Mouse (Mus musculus): ENCODE data around the gene Pfas. TPM values are rescaled to one million over a fixed set of nuclear protein-coding genes. Genes with fewer than 3 reads are reported as not detected.

Pfas gene
- polyA plus RNA-seq (2014; fragmentation: Illumina TruSeq; extraction: RNeasy Lipid Tissue Mini Kit (QIAGEN cat#74804); ENCODE audit: low read depth, low replicate concordance), result 8.0 TPM

GRCm38 (mm10) chr11:69008182-69009121 lies at the start of gene Pfas:
Gene Pfas, minus strand, starts transcription at chr11:69008460.

GRCm38 (mm10) chr11:69045531-69046394 lies 37.5 kb upstream of the Pfas start, which contains the start of gene Aurkb:
Gene Aurkb, plus strand, starts transcription at chr11:69045647.

GRCm38 (mm10) chr11:69015644-69016441 lies 7.6 kb upstream of the Pfas start, which contains the start of gene Ctc1:
Gene Ctc1, plus strand, starts transcription at chr11:69015911.

GRCm38 (mm10) chr11:68975085-68975484 lies 33.2 kb downstream of the Pfas start, which contains the start of gene Rangrf:
Gene Rangrf, minus strand, starts transcription at chr11:68975185.

GRCm38 (mm10) chr11:68967337-68968282 lies 40.6 kb downstream of the Pfas start, which contains the start of gene Slc25a35:
Gene Slc25a35, plus strand, starts transcription at chr11:68968131.

GRCm38 (mm10) chr11:68957308-68957707 lies 51.0 kb downstream of the Pfas start, which contains the start of gene Arhgef15:
Gene Arhgef15, minus strand, starts transcription at chr11:68957480.

Other genes starting within 250 kb of the Pfas start
- gene Ndel1, start 136.6 kb downstream of the Pfas start, polyA plus RNA-seq (2014; fragmentation: Illumina TruSeq; extraction: RNeasy Lipid Tissue Mini Kit (QIAGEN cat#74804); ENCODE audit: low read depth, low replicate concordance), result 142 TPM
- not detected for gene Rnf222, start 119.9 kb downstream of the Pfas start, polyA plus RNA-seq (2014; fragmentation: Illumina TruSeq; extraction: RNeasy Lipid Tissue Mini Kit (QIAGEN cat#74804); ENCODE audit: low read depth, low replicate concordance)
- 139 TPM for gene Rpl26, start 106.9 kb downstream of the Pfas start, polyA plus RNA-seq (2014; fragmentation: Illumina TruSeq; extraction: RNeasy Lipid Tissue Mini Kit (QIAGEN cat#74804); ENCODE audit: low read depth, low replicate concordance)
- gene Odf4, start 81.4 kb downstream of the Pfas start, polyA plus RNA-seq (2014; fragmentation: Illumina TruSeq; extraction: RNeasy Lipid Tissue Mini Kit (QIAGEN cat#74804); ENCODE audit: low read depth, low replicate concordance), result not detected
- gene Arhgef15, start 51.0 kb downstream of the Pfas start, polyA plus RNA-seq (2014; fragmentation: Illumina TruSeq; extraction: RNeasy Lipid Tissue Mini Kit (QIAGEN cat#74804); ENCODE audit: low read depth, low replicate concordance), result 6.4 TPM
- gene Slc25a35, start 40.3 kb downstream of the Pfas start, polyA plus RNA-seq (2014; fragmentation: Illumina TruSeq; extraction: RNeasy Lipid Tissue Mini Kit (QIAGEN cat#74804); ENCODE audit: low read depth, low replicate concordance), result 28.6 TPM
- gene Rangrf, start 33.3 kb downstream of the Pfas start, polyA plus RNA-seq (2014; fragmentation: Illumina TruSeq; extraction: RNeasy Lipid Tissue Mini Kit (QIAGEN cat#74804); ENCODE audit: low read depth, low replicate concordance), result 6.2 TPM
- gene Ctc1, start 7.5 kb upstream of the Pfas start, polyA plus RNA-seq (2014; fragmentation: Illumina TruSeq; extraction: RNeasy Lipid Tissue Mini Kit (QIAGEN cat#74804); ENCODE audit: low read depth, low replicate concordance), result 7.3 TPM
- gene Aurkb, start 37.2 kb upstream of the Pfas start, polyA plus RNA-seq (2014; fragmentation: Illumina TruSeq; extraction: RNeasy Lipid Tissue Mini Kit (QIAGEN cat#74804); ENCODE audit: low read depth, low replicate concordance), result 1.4 TPM
- 5.8 TPM for gene Borcs6, start 51.3 kb upstream of the Pfas start, polyA plus RNA-seq (2014; fragmentation: Illumina TruSeq; extraction: RNeasy Lipid Tissue Mini Kit (QIAGEN cat#74804); ENCODE audit: low read depth, low replicate concordance)
- gene Tmem107, start 62.3 kb upstream of the Pfas start, polyA plus RNA-seq (2014; fragmentation: Illumina TruSeq; extraction: RNeasy Lipid Tissue Mini Kit (QIAGEN cat#74804); ENCODE audit: low read depth, low replicate concordance), result 4.5 TPM
- 120 TPM for gene Vamp2, start 80.0 kb upstream of the Pfas start, polyA plus RNA-seq (2014; fragmentation: Illumina TruSeq; extraction: RNeasy Lipid Tissue Mini Kit (QIAGEN cat#74804); ENCODE audit: low read depth, low replicate concordance)
- 0.58 TPM for gene Per1, start 86.8 kb upstream of the Pfas start, polyA plus RNA-seq (2014; fragmentation: Illumina TruSeq; extraction: RNeasy Lipid Tissue Mini Kit (QIAGEN cat#74804); ENCODE audit: low read depth, low replicate concordance)
- gene Hes7, start 111.9 kb upstream of the Pfas start, polyA plus RNA-seq (2014; fragmentation: Illumina TruSeq; extraction: RNeasy Lipid Tissue Mini Kit (QIAGEN cat#74804); ENCODE audit: low read depth, low replicate concordance), result not detected
- gene 9130213A22Rik, start 114.1 kb upstream of the Pfas start, polyA plus RNA-seq (2014; fragmentation: Illumina TruSeq; extraction: RNeasy Lipid Tissue Mini Kit (QIAGEN cat#74804); ENCODE audit: low read depth, low replicate concordance), result not detected
- 0.17 TPM for gene Aloxe3, start 117.4 kb upstream of the Pfas start, polyA plus RNA-seq (2014; fragmentation: Illumina TruSeq; extraction: RNeasy Lipid Tissue Mini Kit (QIAGEN cat#74804); ENCODE audit: low read depth, low replicate concordance)
- gene Alox12b, start 148.5 kb upstream of the Pfas start, polyA plus RNA-seq (2014; fragmentation: Illumina TruSeq; extraction: RNeasy Lipid Tissue Mini Kit (QIAGEN cat#74804); ENCODE audit: low read depth, low replicate concordance), result not detected
- gene Alox8, start 189.4 kb upstream of the Pfas start, polyA plus RNA-seq (2014; fragmentation: Illumina TruSeq; extraction: RNeasy Lipid Tissue Mini Kit (QIAGEN cat#74804); ENCODE audit: low read depth, low replicate concordance), result not detected
- not detected for gene Gucy2e, start 228.6 kb upstream of the Pfas start, polyA plus RNA-seq (2014; fragmentation: Illumina TruSeq; extraction: RNeasy Lipid Tissue Mini Kit (QIAGEN cat#74804); ENCODE audit: low read depth, low replicate concordance)